Mouse (Mus musculus): ENCODE data around the gene Crip1.
"Not testable (repeated sequence)": the region's sequence is repeated elsewhere in the genome, so short reads cannot be mapped to it uniquely, and the experiment has no call there.

The Crip1 gene

GRCm38 (mm10) chr12:113187011-113187375 lies 40.9 kb downstream of the Crip1 start:
- H3K4me3 ChIP-seq (replicated peaks; ENCODE audit: low read length), result peak overlapping the region; percentile 78
- no peaks in the 10 kb centered on the region for H3K9me3 ChIP-seq (ENCODE audit: low read length)
- H3K4me1 ChIP-seq (replicated peaks; ENCODE audit: low read depth, low read length), result peaks cover 42% of the 10 kb centered on the region
- H3K36me3 ChIP-seq (ENCODE audit: insufficient read depth, low read length), result peaks cover 14% of the 10 kb centered on the region
- H3K27me3 ChIP-seq (ENCODE audit: insufficient read depth, low read length), result peaks cover 59% of the 10 kb centered on the region
- TF ChIP-seq NANOG (IDR thresholded peaks at IDR 0.05; ENCODE audit: borderline replicate concordance, low read length) (no peak), CTCF (conservative IDR thresholded peaks at IDR 0.05; ENCODE audit: low read length) (no peak), POU5F1 (IDR thresholded peaks at IDR 0.05; ENCODE audit: borderline replicate concordance, low read length) (no peak)

- peak; percentile 51 for TF ChIP-seq CTCF (conservative IDR thresholded peaks at IDR 0.05; ENCODE audit: low read length)
- no peak for TF ChIP-seq NANOG (IDR thresholded peaks at IDR 0.05; ENCODE audit: borderline replicate concordance, low read length)
- no peak for TF ChIP-seq POU5F1 (IDR thresholded peaks at IDR 0.05; ENCODE audit: borderline replicate concordance, low read length)
- Histone ChIP-seq H3K27me3 (ENCODE audit: insufficient read depth, low read length) (peaks cover 59% of the 10 kb centered on the region), H3K36me3 (ENCODE audit: insufficient read depth, low read length) (peaks cover 14% of the 10 kb centered on the region), H3K4me3 (replicated peaks; ENCODE audit: low read length) (peak overlapping the region; percentile 78), H3K9me3 (ENCODE audit: low read length) (no peaks in the 10 kb centered on the region), H3K4me1 (replicated peaks; ENCODE audit: low read depth, low read length) (peaks cover 42% of the 10 kb centered on the region)
These were observed 41.6 kb downstream of the Crip1 start for GRCm38 (mm10) chr12:113187584-113188295.

- Histone ChIP-seq H3K4me1 (replicated peaks; ENCODE audit: low read depth, low read length) (peaks cover 45% of the 10 kb centered on the region), H3K27me3 (ENCODE audit: insufficient read depth, low read length) (peaks cover 58% of the 10 kb centered on the region), H3K9me3 (ENCODE audit: low read length) (no peaks in the 10 kb centered on the region), H3K4me3 (replicated peaks; ENCODE audit: low read length) (peak overlapping the region; percentile 78), H3K36me3 (ENCODE audit: insufficient read depth, low read length) (peaks cover 14% of the 10 kb centered on the region)
- no peak for TF ChIP-seq CTCF (conservative IDR thresholded peaks at IDR 0.05; ENCODE audit: low read length)
- no peak for TF ChIP-seq NANOG (IDR thresholded peaks at IDR 0.05; ENCODE audit: borderline replicate concordance, low read length)
- TF ChIP-seq POU5F1 (IDR thresholded peaks at IDR 0.05; ENCODE audit: borderline replicate concordance, low read length), result no peak
These were observed 42.4 kb downstream of the Crip1 start for GRCm38 (mm10) chr12:113188349-113189055.

- no peak overlapping the region for H3K4me3 ChIP-seq (replicated peaks; ENCODE audit: low read length)
- H3K4me1 ChIP-seq (replicated peaks; ENCODE audit: low read depth, low read length), result peaks cover 20% of the 10 kb centered on the region
- H3K36me3 ChIP-seq (ENCODE audit: insufficient read depth, low read length), result peaks cover 14% of the 10 kb centered on the region
- no peaks in the 10 kb centered on the region for H3K9me3 ChIP-seq (ENCODE audit: low read length)
- peaks cover 18% of the 10 kb centered on the region for H3K27me3 ChIP-seq (ENCODE audit: insufficient read depth, low read length)
- TF ChIP-seq NANOG (IDR thresholded peaks at IDR 0.05; ENCODE audit: borderline replicate concordance, low read length) (no peak), POU5F1 (IDR thresholded peaks at IDR 0.05; ENCODE audit: borderline replicate concordance, low read length) (no peak), CTCF (conservative IDR thresholded peaks at IDR 0.05; ENCODE audit: low read length) (no peak)
These were observed 47.3 kb downstream of the Crip1 start for GRCm38 (mm10) chr12:113193423-113193822.

DNA sequence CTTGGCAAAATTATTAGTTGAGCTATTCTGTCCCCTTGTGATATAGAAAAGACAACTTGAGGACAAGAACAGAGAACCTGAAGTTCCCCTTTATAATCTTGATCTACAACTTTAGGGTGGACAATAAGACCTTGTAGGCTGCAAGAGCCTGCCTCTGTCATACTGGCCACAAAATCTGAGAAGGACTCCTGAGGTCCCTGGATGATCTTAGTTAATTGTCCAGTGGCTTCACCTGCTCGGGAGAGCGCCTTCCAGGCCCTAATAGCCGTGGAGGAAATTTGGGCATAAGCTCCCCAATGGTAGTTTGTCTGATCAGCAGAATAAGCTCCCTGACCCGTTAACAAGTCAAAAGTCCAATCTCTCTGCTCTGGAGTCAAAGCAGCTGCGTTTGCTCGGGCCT lies 53.0 kb downstream of the Crip1 start:
- H3K36me3 ChIP-seq (ENCODE audit: insufficient read depth, low read length); H3K27me3 ChIP-seq (ENCODE audit: insufficient read depth, low read length); H3K4me1 ChIP-seq (replicated peaks; ENCODE audit: low read depth, low read length); H3K9me3 ChIP-seq (ENCODE audit: low read length); H3K4me3 ChIP-seq (replicated peaks; ENCODE audit: low read length): not testable (repeated sequence)

DNA sequence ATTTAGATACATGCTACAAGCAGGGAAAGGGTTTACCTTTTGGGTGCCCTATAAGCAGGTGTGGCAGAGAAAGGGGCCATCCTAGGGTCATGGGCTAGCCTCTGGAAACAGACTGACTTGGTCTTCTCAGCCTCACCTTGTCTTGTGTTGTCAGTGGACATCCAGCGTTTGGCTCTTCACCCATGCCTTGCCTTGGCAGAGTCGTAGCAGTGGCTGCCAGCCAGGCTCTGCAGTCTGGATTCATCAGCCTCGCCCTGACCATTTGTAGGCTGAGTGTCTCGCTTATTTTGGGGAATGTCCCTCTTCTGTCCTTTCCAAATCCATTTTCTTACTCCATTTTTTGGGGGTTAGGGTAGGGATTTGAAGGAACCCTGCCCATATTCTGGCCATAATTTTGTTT lies 55.2 kb downstream of the Crip1 start:
- H3K4me3 ChIP-seq (replicated peaks; ENCODE audit: low read length), result no peak overlapping the region
- TF ChIP-seq CTCF (conservative IDR thresholded peaks at IDR 0.05; ENCODE audit: low read length) (no peak), POU5F1 (IDR thresholded peaks at IDR 0.05; ENCODE audit: borderline replicate concordance, low read length) (no peak), NANOG (IDR thresholded peaks at IDR 0.05; ENCODE audit: borderline replicate concordance, low read length) (no peak)
- no peaks in the 10 kb centered on the region for H3K36me3 ChIP-seq (ENCODE audit: insufficient read depth, low read length)
- H3K27me3 ChIP-seq (ENCODE audit: insufficient read depth, low read length), result no peaks in the 10 kb centered on the region; the same call in 1 of the 2 replicates
- H3K9me3 ChIP-seq (ENCODE audit: low read length), result peaks cover 3% of the 10 kb centered on the region; the same call in 1 of the 2 replicates
- no peaks in the 10 kb centered on the region for H3K4me1 ChIP-seq (replicated peaks; ENCODE audit: low read depth, low read length)

DNA sequence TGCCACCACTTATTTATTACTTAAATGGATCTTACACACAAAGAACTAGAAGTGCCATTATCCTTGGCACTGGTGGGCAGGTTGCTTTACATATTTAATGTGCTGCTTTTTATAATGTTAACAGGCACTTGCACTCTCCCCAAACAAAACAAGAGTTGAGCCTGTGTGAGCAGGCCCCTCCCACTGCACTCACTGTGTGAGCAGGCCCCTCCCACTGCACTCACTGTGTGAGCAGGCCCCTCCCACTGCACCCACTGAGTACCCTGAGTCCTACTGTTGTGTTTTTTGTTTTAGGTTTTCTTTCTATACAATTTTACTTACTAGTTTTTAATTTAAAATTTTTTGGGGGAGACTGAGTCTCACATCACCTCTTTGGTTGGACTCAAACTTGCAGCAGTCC lies 55.9 kb downstream of the Crip1 start:
- Histone ChIP-seq H3K4me1 (replicated peaks; ENCODE audit: low read depth, low read length) (no peaks in the 10 kb centered on the region), H3K27me3 (ENCODE audit: insufficient read depth, low read length) (no peaks in the 10 kb centered on the region; the same call in 1 of the 2 replicates), H3K36me3 (ENCODE audit: insufficient read depth, low read length) (no peaks in the 10 kb centered on the region), H3K4me3 (replicated peaks; ENCODE audit: low read length) (no peak overlapping the region), H3K9me3 (ENCODE audit: low read length) (peaks cover 3% of the 10 kb centered on the region; the same call in 1 of the 2 replicates)
- TF ChIP-seq NANOG (IDR thresholded peaks at IDR 0.05; ENCODE audit: borderline replicate concordance, low read length) (no peak), CTCF (conservative IDR thresholded peaks at IDR 0.05; ENCODE audit: low read length) (no peak), POU5F1 (IDR thresholded peaks at IDR 0.05; ENCODE audit: borderline replicate concordance, low read length) (no peak)

Measured in E14TG2a.4 (cell line).